Mouse (Mus musculus): Measurements from ENCODE around the gene Aipl1. TPM values are rescaled to one million over a fixed set of nuclear protein-coding genes. Genes with fewer than 3 reads are reported as not detected.
A peak's percentile ranks its signal among the peaks of the same experiment; 100 is the strongest.

Aipl1 gene
- total and polyA plus RNA-seq, 3 experiments = 0.39 to 0.58 TPM; not detected in 1

GRCm38 (mm10) chr11:72052636-72053035 is 15.3 kb upstream of the Aipl1 start:
- Histone ChIP-seq H3K79me2 (ENCODE audit: control insufficient read depth, insufficient read depth, low read length, poor library complexity) (no peaks in the 10 kb centered on the region), H3K4me1 (ENCODE audit: control insufficient read depth in 1 of 2, insufficient read depth in 2 of 2, low read length in 2 of 2) (peaks cover 3% of the 10 kb centered on the region in 2 experiments; a peak in 2 of 4 replicates), H3K27me3 (ENCODE audit: control insufficient read depth in 1 of 2, insufficient read depth in 2 of 2, low read length in 2 of 2) (no peaks in the 10 kb centered on the region), H3K9me3 (replicated peaks; ENCODE audit: insufficient read depth, low read length) (no peaks in the 10 kb centered on the region), H3K4me3 (ENCODE audit: control insufficient read depth in 1 of 2, insufficient read depth in 1 of 2, low read depth in 2 of 2, low read length in 2 of 2) (no peak overlapping the region), H3K9ac (ENCODE audit: control insufficient read depth, low read depth, low read length, poor library complexity, severe bottlenecking) (no peak overlapping the region), H3K36me3 (ENCODE audit: control insufficient read depth in 1 of 2, insufficient read depth in 2 of 2, low read length in 2 of 2) (no peaks in the 10 kb centered on the region), H3K27ac (ENCODE audit: control insufficient read depth, low read depth, low read length) (no peak overlapping the region)
- peak; percentile 84 for DNase-seq (ENCODE audit: low read depth, low spot score)
- TF ChIP-seq ZNF384 (IDR thresholded peaks at IDR 0.05; ENCODE audit: low read depth, low read length) (no peak), NELFE (IDR thresholded peaks at IDR 0.05; ENCODE audit: low read depth, low read length) (no peak), CTCF (IDR thresholded peaks at IDR 0.05 in 2 of 3, conservative IDR thresholded peaks at IDR 0.05 in 1 of 3; ENCODE audit: control insufficient read depth in 1 of 3, insufficient read depth in 1 of 3, low read depth in 2 of 3, low read length in 3 of 3, poor library complexity in 1 of 3, severe bottlenecking in 1 of 3) (peak; percentile 83 to 95 (median 83)), MEF2A (IDR thresholded peaks at IDR 0.05; ENCODE audit: extremely low read depth, insufficient replicate concordance, low read depth, low read length, poor library complexity, severe bottlenecking) (no peak), RAD21 (IDR thresholded peaks at IDR 0.05; ENCODE audit: low read depth, low read length) (peak; percentile 65), GATA1 (IDR thresholded peaks at IDR 0.05; ENCODE audit: low read depth, low read length) (no peak), RCOR1 (IDR thresholded peaks at IDR 0.05; ENCODE audit: low read depth, low read length) (no peak), HCFC1 (IDR thresholded peaks at IDR 0.05; ENCODE audit: low read depth, low read length) (no peak), MYC (IDR thresholded peaks at IDR 0.05; ENCODE audit: low read depth, low read length) (peak; percentile 90), MAX (IDR thresholded peaks at IDR 0.05; ENCODE audit: low read length) (peak; percentile 67), ETS1 (IDR thresholded peaks at IDR 0.05; ENCODE audit: low read depth, low read length) (no peak), BHLHE40 (IDR thresholded peaks at IDR 0.05; ENCODE audit: borderline replicate concordance, low read depth, low read length) (no peak), MXI1 (IDR thresholded peaks at IDR 0.05; ENCODE audit: low read depth, low read length) (no peak), USF2 (IDR thresholded peaks at IDR 0.05; ENCODE audit: borderline replicate concordance in 1 of 2, insufficient read depth in 1 of 2, low read depth in 1 of 2, low read length in 2 of 2) (no peak), SIN3A (IDR thresholded peaks at IDR 0.05; ENCODE audit: low read length) (no peak), CHD1 (IDR thresholded peaks at IDR 0.05; ENCODE audit: low read depth, low read length) (no peak), ZC3H11A (IDR thresholded peaks at IDR 0.05; ENCODE audit: low read depth, low read length) (peak; percentile 18; the same call in 1 of the 2 replicates), ZMIZ1 (IDR thresholded peaks at IDR 0.05; ENCODE audit: low read depth, low read length) (no peak), SMC3 (IDR thresholded peaks at IDR 0.05; ENCODE audit: low read depth, low read length) (peak; percentile 64), TCF12 (IDR thresholded peaks at IDR 0.05; ENCODE audit: low read depth, low read length) (no peak), MAZ (IDR thresholded peaks at IDR 0.05; ENCODE audit: low read depth, low read length) (no peak), TAL1 (IDR thresholded peaks at IDR 0.05; ENCODE audit: low read length) (no peak), MAFK (IDR thresholded peaks at IDR 0.05; ENCODE audit: borderline replicate concordance, low read depth, low read length) (no peak)
